Mouse (Mus musculus): ENCODE measurements at regions not wholly inside any gene's neighbourhood (a gene's known extent, or its start where the extent isn't known, plus 50 kb on each side); places are given as distances from the start of the nearest gene placed in this dataset.

- TF ChIP-seq POLR2A (IDR thresholded peaks at IDR 0.05; ENCODE audit: borderline replicate concordance, extremely low read depth, insufficient read depth, insufficient read length, poor library complexity, severe bottlenecking) (no peak), CTCF (IDR thresholded peaks at IDR 0.05; ENCODE audit: borderline replicate concordance, extremely low read depth, insufficient read depth, insufficient read length) (no peak)
Measured at GRCm38 (mm10) chr16:93079660-93080390, 253.9 kb upstream of the Runx1 start.

All from brain, embryonic 14.5 days (tissue).